Mouse (Mus musculus): Measurements from ENCODE around the gene Arhgap44. TPM values are rescaled to one million over a fixed set of nuclear protein-coding genes. Genes with fewer than 3 reads are reported as not detected.

Arhgap44 gene
- polyA plus RNA-seq, 1 experiment from 2014 or later: 4.9 TPM

DNA sequence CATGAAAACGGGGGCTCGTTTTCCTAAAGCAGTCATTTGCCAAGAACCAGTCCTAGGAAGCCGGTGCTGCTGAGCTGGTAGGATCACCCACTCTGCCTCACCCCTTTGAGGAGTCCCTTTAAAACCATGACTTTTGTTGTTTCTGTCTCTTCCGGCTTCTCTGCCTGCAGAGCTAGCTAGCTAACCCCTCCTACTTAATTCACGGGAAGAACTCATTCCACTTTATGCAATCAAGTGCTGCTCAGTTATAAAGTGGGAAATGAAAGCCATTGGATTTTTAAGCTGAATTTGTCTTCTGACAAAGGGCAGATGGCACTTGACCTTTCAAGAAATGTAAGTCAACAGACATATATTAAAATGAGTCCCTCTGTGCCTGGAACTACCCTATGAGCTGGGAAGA is 134.7 kb downstream of the Arhgap44 start:
- DNase-seq (ENCODE audit: low spot score): no peak
- Histone ChIP-seq H3K4me3 (ENCODE audit: low read depth, low read length) (no peak overlapping the region), H3K27me3 (ENCODE audit: control insufficient read depth, insufficient read depth, low read length) (no peaks in the 10 kb centered on the region), H3K4me1 (replicated peaks; ENCODE audit: control insufficient read depth, insufficient read depth, low read length) (no peaks in the 10 kb centered on the region), H3K4me2 (replicated peaks; ENCODE audit: low read depth, low read length) (no peak overlapping the region), H3K9me3 (ENCODE audit: control insufficient read depth, low read length) (no peaks in the 10 kb centered on the region), H3K9ac (ENCODE audit: low read depth, low read length) (no peak overlapping the region), H3K36me3 (ENCODE audit: control insufficient read depth, insufficient read depth, low read length) (no peaks in the 10 kb centered on the region), H3K27ac (ENCODE audit: low read depth, low read length) (no peak overlapping the region)
- no peak for ATAC-seq (ENCODE audit: low FRiP score)
- WGBS: 85% methylated on average over 5 of the region's 5 CpGs

GRCm38 (mm10) chr11:65022771-65023170 is 140.0 kb downstream of the Arhgap44 start:
- ATAC-seq (ENCODE audit: low FRiP score): no peak
- Histone ChIP-seq H3K27ac (ENCODE audit: low read depth, low read length) (no peak overlapping the region), H3K9ac (ENCODE audit: low read depth, low read length) (no peak overlapping the region), H3K9me3 (ENCODE audit: control insufficient read depth, low read length) (no peaks in the 10 kb centered on the region), H3K36me3 (ENCODE audit: control insufficient read depth, insufficient read depth, low read length) (no peaks in the 10 kb centered on the region), H3K4me1 (replicated peaks; ENCODE audit: control insufficient read depth, insufficient read depth, low read length) (no peaks in the 10 kb centered on the region), H3K4me3 (ENCODE audit: low read depth, low read length) (no peak overlapping the region), H3K4me2 (replicated peaks; ENCODE audit: low read depth, low read length) (no peak overlapping the region), H3K27me3 (ENCODE audit: control insufficient read depth, insufficient read depth, low read length) (no peaks in the 10 kb centered on the region)
- DNase-seq (ENCODE audit: low spot score): no peak
- 98% methylated on average over 11 of the region's 11 CpGs for WGBS

- no peak for DNase-seq (ENCODE audit: low spot score)
- Histone ChIP-seq H3K27ac (ENCODE audit: low read depth, low read length) (no peak overlapping the region), H3K4me1 (replicated peaks; ENCODE audit: control insufficient read depth, insufficient read depth, low read length) (no peaks in the 10 kb centered on the region), H3K4me3 (ENCODE audit: low read depth, low read length) (no peak overlapping the region), H3K9ac (ENCODE audit: low read depth, low read length) (no peak overlapping the region), H3K27me3 (ENCODE audit: control insufficient read depth, insufficient read depth, low read length) (no peaks in the 10 kb centered on the region), H3K4me2 (replicated peaks; ENCODE audit: low read depth, low read length) (no peak overlapping the region), H3K9me3 (ENCODE audit: control insufficient read depth, low read length) (no peaks in the 10 kb centered on the region), H3K36me3 (ENCODE audit: control insufficient read depth, insufficient read depth, low read length) (no peaks in the 10 kb centered on the region)
- ATAC-seq (ENCODE audit: low FRiP score): no peak
- WGBS: 89% methylated on average over 4 of the region's 4 CpGs
These were observed 142.0 kb downstream of the Arhgap44 start for GRCm38 (mm10) chr11:65020744-65021143.

- 84% methylated on average over 1 of the region's 1 CpGs for WGBS
- DNase-seq (ENCODE audit: low spot score) (no peak), ATAC-seq (ENCODE audit: low FRiP score) (no peak)
- no peaks in the 10 kb centered on the region for H3K27me3 ChIP-seq (ENCODE audit: control insufficient read depth, insufficient read depth, low read length)
- no peaks in the 10 kb centered on the region for H3K4me1 ChIP-seq (replicated peaks; ENCODE audit: control insufficient read depth, insufficient read depth, low read length)
- H3K4me3 ChIP-seq (ENCODE audit: low read depth, low read length): no peak overlapping the region
- no peaks in the 10 kb centered on the region for H3K36me3 ChIP-seq (ENCODE audit: control insufficient read depth, insufficient read depth, low read length)
- H3K4me2 ChIP-seq (replicated peaks; ENCODE audit: low read depth, low read length): no peak overlapping the region
- no peaks in the 10 kb centered on the region for H3K9me3 ChIP-seq (ENCODE audit: control insufficient read depth, low read length)
- no peak overlapping the region for H3K9ac ChIP-seq (ENCODE audit: low read depth, low read length)
- H3K27ac ChIP-seq (ENCODE audit: low read depth, low read length): no peak overlapping the region
These were observed 146.0 kb downstream of the Arhgap44 start for GRCm38 (mm10) chr11:65016754-65017153.

GRCm38 (mm10) chr11:65013906-65014305 is 148.9 kb downstream of the Arhgap44 start:
- Histone ChIP-seq H3K27me3 (ENCODE audit: control insufficient read depth, insufficient read depth, low read length) (no peaks in the 10 kb centered on the region), H3K9ac (ENCODE audit: low read depth, low read length) (no peak overlapping the region), H3K4me3 (ENCODE audit: low read depth, low read length) (no peak overlapping the region), H3K4me2 (replicated peaks; ENCODE audit: low read depth, low read length) (no peak overlapping the region), H3K36me3 (ENCODE audit: control insufficient read depth, insufficient read depth, low read length) (no peaks in the 10 kb centered on the region), H3K4me1 (replicated peaks; ENCODE audit: control insufficient read depth, insufficient read depth, low read length) (no peaks in the 10 kb centered on the region), H3K9me3 (ENCODE audit: control insufficient read depth, low read length) (no peaks in the 10 kb centered on the region), H3K27ac (ENCODE audit: low read depth, low read length) (no peak overlapping the region)
- DNase-seq (ENCODE audit: low spot score) (no peak), ATAC-seq (ENCODE audit: low FRiP score) (no peak)
- WGBS: 76% methylated on average over 6 of the region's 6 CpGs

DNA sequence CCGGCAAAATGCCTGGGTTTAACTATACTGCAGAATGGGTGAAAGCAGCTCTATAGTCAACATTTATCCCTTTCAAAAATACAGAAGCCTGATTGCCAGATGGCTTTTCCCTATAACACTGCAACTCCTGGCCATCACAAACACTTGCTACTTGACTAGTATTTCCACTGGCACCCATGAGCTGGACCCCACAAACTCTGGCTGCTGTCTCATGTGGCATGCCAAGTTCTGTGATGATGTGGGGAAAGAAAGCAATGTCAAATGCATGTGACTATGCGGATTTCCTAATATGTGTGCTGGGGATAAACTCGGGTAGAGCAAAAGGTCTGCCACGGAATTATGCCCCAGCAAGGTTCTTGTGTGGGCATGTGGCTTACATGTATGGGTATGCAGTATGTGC is 156.7 kb downstream of the Arhgap44 start:
- Histone ChIP-seq H3K4me1 (replicated peaks; ENCODE audit: control insufficient read depth, insufficient read depth, low read length) (no peaks in the 10 kb centered on the region), H3K36me3 (ENCODE audit: control insufficient read depth, insufficient read depth, low read length) (0 out of 2 replicates have a peak, but pooled peaks cover 3% of the 10 kb centered on the region), H3K4me2 (replicated peaks; ENCODE audit: low read depth, low read length) (no peak overlapping the region), H3K9ac (ENCODE audit: low read depth, low read length) (no peak overlapping the region), H3K27ac (ENCODE audit: low read depth, low read length) (no peak overlapping the region), H3K27me3 (ENCODE audit: control insufficient read depth, insufficient read depth, low read length) (no peaks in the 10 kb centered on the region), H3K4me3 (ENCODE audit: low read depth, low read length) (no peak overlapping the region), H3K9me3 (ENCODE audit: control insufficient read depth, low read length) (no peaks in the 10 kb centered on the region)
- DNase-seq (ENCODE audit: low spot score): no peak
- no peak for ATAC-seq (ENCODE audit: low FRiP score)
- 95% methylated on average over 4 of the region's 4 CpGs for WGBS

DNA sequence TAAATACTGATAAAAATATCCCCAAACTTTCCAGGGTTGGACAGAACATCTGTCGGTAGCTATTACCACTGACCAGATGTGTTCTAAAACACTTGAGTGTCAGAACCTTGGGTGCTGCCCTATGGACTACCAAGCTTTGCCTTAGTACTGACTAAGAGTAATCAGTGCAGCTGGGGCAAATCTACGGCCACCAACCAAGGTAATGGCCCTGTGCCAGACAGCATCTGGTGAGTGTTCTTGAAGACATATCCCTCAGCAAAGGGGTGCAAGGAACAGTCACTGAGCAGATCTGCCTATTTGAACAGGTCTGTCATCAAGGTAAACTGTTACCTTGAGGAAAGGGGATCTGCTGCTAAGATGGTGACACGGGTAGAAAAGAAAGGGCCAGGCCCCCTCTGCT is 157.9 kb downstream of the Arhgap44 start:
- Histone ChIP-seq H3K27me3 (ENCODE audit: control insufficient read depth, insufficient read depth, low read length) (no peaks in the 10 kb centered on the region), H3K36me3 (ENCODE audit: control insufficient read depth, insufficient read depth, low read length) (0 out of 2 replicates have a peak, but pooled peaks cover 3% of the 10 kb centered on the region), H3K4me3 (ENCODE audit: low read depth, low read length) (no peak overlapping the region), H3K9ac (ENCODE audit: low read depth, low read length) (no peak overlapping the region), H3K4me2 (replicated peaks; ENCODE audit: low read depth, low read length) (no peak overlapping the region), H3K27ac (ENCODE audit: low read depth, low read length) (no peak overlapping the region), H3K4me1 (replicated peaks; ENCODE audit: control insufficient read depth, insufficient read depth, low read length) (no peaks in the 10 kb centered on the region), H3K9me3 (ENCODE audit: control insufficient read depth, low read length) (no peaks in the 10 kb centered on the region)
- DNase-seq (ENCODE audit: low spot score) (no peak), ATAC-seq (ENCODE audit: low FRiP score) (no peak)
- WGBS: 96% methylated on average over 3 of the region's 3 CpGs

GRCm38 (mm10) chr11:65003611-65004010 is 159.2 kb downstream of the Arhgap44 start:
- no peaks in the 10 kb centered on the region for H3K27me3 ChIP-seq (ENCODE audit: control insufficient read depth, insufficient read depth, low read length)
- DNase-seq (ENCODE audit: low spot score) (no peak), ATAC-seq (ENCODE audit: low FRiP score) (no peak)
- WGBS: 90% methylated on average over 5 of the region's 5 CpGs
- no peaks in the 10 kb centered on the region for H3K4me1 ChIP-seq (replicated peaks; ENCODE audit: control insufficient read depth, insufficient read depth, low read length)
- H3K36me3 ChIP-seq (ENCODE audit: control insufficient read depth, insufficient read depth, low read length): peaks cover 6% of the 10 kb centered on the region; the same call in 1 of the 2 replicates
- no peak overlapping the region for H3K4me2 ChIP-seq (replicated peaks; ENCODE audit: low read depth, low read length)
- no peak overlapping the region for H3K27ac ChIP-seq (ENCODE audit: low read depth, low read length)
- H3K9me3 ChIP-seq (ENCODE audit: control insufficient read depth, low read length): no peaks in the 10 kb centered on the region
- no peak overlapping the region for H3K4me3 ChIP-seq (ENCODE audit: low read depth, low read length)
- H3K9ac ChIP-seq (ENCODE audit: low read depth, low read length): no peak overlapping the region

DNA sequence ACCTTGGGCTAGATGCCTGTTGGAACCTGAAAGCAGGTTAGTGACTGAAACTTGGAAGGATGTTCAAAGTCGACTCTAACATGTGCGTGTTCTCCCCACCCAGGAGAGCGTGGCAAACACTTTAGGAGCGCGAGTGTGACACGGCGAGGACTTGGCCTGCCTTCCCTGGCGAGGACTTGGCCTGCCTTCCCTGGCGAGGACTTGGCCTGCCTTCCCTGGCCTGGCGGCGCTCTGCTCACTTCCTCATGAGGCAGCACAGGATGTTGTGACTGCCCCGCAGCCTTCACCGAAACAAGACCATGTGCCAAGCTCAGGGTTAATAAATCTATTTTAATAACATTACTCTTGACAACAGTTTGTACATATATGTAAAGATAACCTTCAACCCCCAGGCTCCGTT is 161.0 kb downstream of the Arhgap44 start:
- 93% methylated on average over 14 of the region's 14 CpGs for WGBS
- Histone ChIP-seq H3K27ac (ENCODE audit: low read depth, low read length) (no peak overlapping the region), H3K9ac (ENCODE audit: low read depth, low read length) (no peak overlapping the region), H3K27me3 (ENCODE audit: control insufficient read depth, insufficient read depth, low read length) (no peaks in the 10 kb centered on the region), H3K4me3 (ENCODE audit: low read depth, low read length) (no peak overlapping the region), H3K36me3 (ENCODE audit: control insufficient read depth, insufficient read depth, low read length) (peaks cover 6% of the 10 kb centered on the region; the same call in 1 of the 2 replicates), H3K9me3 (ENCODE audit: control insufficient read depth, low read length) (no peaks in the 10 kb centered on the region), H3K4me1 (replicated peaks; ENCODE audit: control insufficient read depth, insufficient read depth, low read length) (no peaks in the 10 kb centered on the region), H3K4me2 (replicated peaks; ENCODE audit: low read depth, low read length) (no peak overlapping the region)
- ATAC-seq (ENCODE audit: low FRiP score) (no peak), DNase-seq (ENCODE audit: low spot score) (no peak)
